Mouse (Mus musculus) midbrain, embryonic 15.5 days (tissue): ENCODE measurements at regions not wholly inside any gene's neighbourhood (a gene's known extent, or its start where the extent isn't known, plus 50 kb on each side); places are given as distances from the start of the nearest gene placed in this dataset.

ENCODE experiments used
- ATAC-seq: fragments of 200-750 bp; cut with Nextera tagmentation; replicated peaks from 2 replicates; pipeline ENCODE4 v1.8.0; 2017; ENCODE audit warnings: moderate TSS enrichment
- H3K27ac ChIP-seq: fragments of 300-500 bp; sonication (generic); 2 replicates; pipeline ENCODE4 v1.5.1; 2015; ENCODE audit warnings: mild to moderate bottlenecking, inconsistent platforms
- H3K27me3 ChIP-seq: fragments of 300-500 bp; sonication (generic); replicated peaks from 2 replicates; pipeline ENCODE4 v1.6.1; 2015; ENCODE audit warnings: inconsistent platforms
- H3K36me3 ChIP-seq: fragments of 300-500 bp; sonication (generic); replicated peaks from 2 replicates; pipeline ENCODE4 v1.6.1; 2015; ENCODE audit warnings: inconsistent platforms
- H3K4me1 ChIP-seq: fragments of 300-500 bp; sonication (generic); 2 replicates; pipeline ENCODE4 v1.6.1; 2015; ENCODE audit warnings: inconsistent platforms
- H3K4me2 ChIP-seq: fragments of 300-500 bp; sonication (generic); 2 replicates; pipeline ENCODE4 v1.6.1; 2015; ENCODE audit warnings: inconsistent platforms, mild to moderate bottlenecking, moderate library complexity
- H3K4me3 ChIP-seq: fragments of 300-500 bp; sonication (generic); 2 replicates; pipeline ENCODE4 v1.5.1; 2015; ENCODE audit warnings: mild to moderate bottlenecking, inconsistent platforms
- H3K9ac ChIP-seq: fragments of 300-500 bp; sonication (generic); 2 replicates; pipeline ENCODE4 v1.6.1; 2015; ENCODE audit warnings: mild to moderate bottlenecking, inconsistent platforms
- H3K9me3 ChIP-seq: fragments of 300-500 bp; sonication (generic); 2 replicates; pipeline ENCODE4 v1.6.1; 2016; ENCODE audit warnings: inconsistent platforms
- WGBS: fragments of 180-500 bp; shearing (Covaris S2); methylation state at CpG from one replicate; pipeline ENCODE4 v1.1.7; 2015; ENCODE audit warnings: mixed read lengths; 5-methylcytosine and 5-hydroxymethylcytosine counted together

- Histone ChIP-seq H3K4me3 (no peak overlapping the region), H3K36me3 (no peaks in the 10 kb centered on the region), H3K4me1 (peaks cover 20% of the 10 kb centered on the region), H3K4me2 (no peak overlapping the region), H3K9me3 (no peaks in the 10 kb centered on the region), H3K9ac (no peak overlapping the region), H3K27ac (no peak overlapping the region), H3K27me3 (no peaks in the 10 kb centered on the region; the same call in 1 of the 2 replicates)
- WGBS, result 86% methylated on average over 6 of the region's 6 CpGs
- ATAC-seq, result no peak
These were observed 239.1 kb upstream of the Ccdc122 start for GRCm38 (mm10) chr14:76797518-76797917.

DNA sequence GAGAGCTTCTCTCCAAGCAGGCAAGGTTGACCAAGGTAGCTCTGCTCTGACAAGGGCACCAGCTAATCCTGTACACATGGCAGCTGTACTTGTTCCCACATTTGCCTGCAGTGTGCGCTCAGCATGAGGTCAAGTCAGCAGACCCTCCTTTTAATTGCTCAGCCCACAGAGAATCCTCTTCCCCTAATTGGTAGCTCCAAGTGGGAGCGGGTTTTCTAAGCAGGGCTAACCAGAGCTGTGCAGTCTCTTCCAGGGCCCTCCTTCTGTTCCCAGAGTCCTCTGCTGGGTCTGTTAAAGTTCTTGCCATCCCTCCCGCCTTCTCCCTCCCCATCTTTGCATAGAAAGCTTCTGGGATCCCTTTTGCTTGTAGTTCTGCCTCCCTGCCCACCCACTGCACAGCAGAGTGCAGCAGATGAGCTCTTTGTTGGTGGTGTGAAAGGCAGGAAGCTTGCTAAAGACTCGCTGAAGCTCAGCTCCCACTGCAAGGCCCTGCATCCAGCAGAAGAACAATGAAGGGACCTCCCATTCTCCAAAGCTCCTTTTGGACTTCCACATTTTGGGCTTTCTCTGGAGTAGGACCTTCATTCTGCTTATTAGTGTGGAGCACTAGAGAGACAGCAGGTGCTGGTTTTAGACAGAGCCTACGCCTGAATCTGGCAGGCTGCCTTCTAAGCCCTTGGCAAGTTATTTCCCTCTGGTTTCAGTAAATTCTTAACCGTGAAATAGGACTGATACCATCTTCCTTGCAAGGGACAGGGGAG lies 235.3 kb upstream of the Serp2 start:
- Histone ChIP-seq H3K9me3 (no peaks in the 10 kb centered on the region), H3K4me1 (peaks cover 25% of the 10 kb centered on the region), H3K9ac (no peak overlapping the region), H3K36me3 (no peaks in the 10 kb centered on the region), H3K4me2 (no peak overlapping the region), H3K4me3 (no peak overlapping the region), H3K27me3 (no peaks in the 10 kb centered on the region; the same call in 1 of the 2 replicates), H3K27ac (peak overlapping the region; percentile 70)
- peak; percentile 76 for ATAC-seq
- 9% methylated on average over 6 of the region's 6 CpGs for WGBS

DNA sequence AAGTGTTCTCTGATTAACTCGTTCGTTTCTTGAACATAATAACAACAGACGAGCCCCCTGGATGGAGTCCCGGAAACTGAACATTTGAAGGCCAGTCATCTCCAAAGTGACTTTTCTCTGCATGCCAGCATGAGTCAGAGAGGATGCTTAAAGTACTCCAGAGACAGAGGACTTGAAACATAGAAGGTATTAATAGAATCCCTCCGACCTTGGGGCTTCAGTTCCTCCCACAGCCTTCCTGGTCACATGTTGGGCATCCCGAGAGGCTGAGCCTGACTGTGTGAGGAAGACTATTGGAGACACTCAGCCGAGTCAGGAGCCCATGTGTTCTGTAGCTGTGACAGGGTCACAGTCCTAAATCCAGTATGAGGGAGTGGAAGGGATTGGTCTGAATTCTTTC lies 232.7 kb upstream of the Serp2 start:
- peaks cover 15% of the 10 kb centered on the region for H3K4me1 ChIP-seq
- no peaks in the 10 kb centered on the region; the same call in 1 of the 2 replicates for H3K27me3 ChIP-seq
- no peak overlapping the region for H3K4me2 ChIP-seq
- H3K27ac ChIP-seq, result no peak overlapping the region
- H3K9ac ChIP-seq, result no peak overlapping the region
- WGBS, result 68% methylated on average over 7 of the region's 7 CpGs
- no peak overlapping the region for H3K4me3 ChIP-seq
- no peaks in the 10 kb centered on the region for H3K9me3 ChIP-seq
- H3K36me3 ChIP-seq, result no peaks in the 10 kb centered on the region
- no peak for ATAC-seq

GRCm38 (mm10) chr14:76787601-76788000 lies 230.9 kb upstream of the Serp2 start:
- Histone ChIP-seq H3K27ac (no peak overlapping the region), H3K4me3 (no peak overlapping the region), H3K9ac (no peak overlapping the region), H3K27me3 (no peaks in the 10 kb centered on the region), H3K36me3 (no peaks in the 10 kb centered on the region), H3K9me3 (no peaks in the 10 kb centered on the region), H3K4me1 (peaks cover 14% of the 10 kb centered on the region), H3K4me2 (no peak overlapping the region)
- 85% methylated on average over 6 of the region's 6 CpGs for WGBS
- ATAC-seq, result no peak

DNA sequence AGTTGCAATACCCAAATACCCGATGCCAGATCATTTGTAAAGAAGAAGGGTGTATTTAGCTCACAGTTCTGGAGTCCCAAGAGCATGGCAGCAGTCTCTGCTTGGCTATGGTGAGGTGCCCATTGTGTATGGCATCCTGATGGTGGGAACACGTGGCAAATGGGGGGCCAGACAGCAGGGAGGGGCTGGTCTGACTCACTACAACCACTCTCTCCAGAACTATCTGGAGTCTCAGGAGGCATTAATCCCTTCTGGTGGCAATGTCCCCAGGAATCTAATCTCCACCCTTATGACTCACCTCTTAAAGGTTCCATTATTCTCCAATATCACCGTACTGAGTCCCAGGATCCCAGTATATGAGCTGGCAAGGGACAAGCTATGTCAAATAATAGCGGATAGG lies 229.5 kb upstream of the Serp2 start:
- H3K9me3 ChIP-seq, result no peaks in the 10 kb centered on the region
- 84% methylated on average over 4 of the region's 4 CpGs for WGBS

GRCm38 (mm10) chr14:76781524-76781880 lies 224.8 kb upstream of the Serp2 start:
- WGBS, result 64% methylated on average over 3 of the region's 3 CpGs

More for the DNA sequence above, 229.5 kb upstream of the Serp2 start:
- H3K27ac ChIP-seq, result no peak overlapping the region
- no peaks in the 10 kb centered on the region for H3K27me3 ChIP-seq
- no peak overlapping the region for H3K4me3 ChIP-seq
- no peaks in the 10 kb centered on the region for H3K36me3 ChIP-seq
- H3K4me1 ChIP-seq, result peaks cover 6% of the 10 kb centered on the region
- no peak overlapping the region for H3K4me2 ChIP-seq
- ATAC-seq, result no peak
- no peak overlapping the region for H3K9ac ChIP-seq

DNA sequence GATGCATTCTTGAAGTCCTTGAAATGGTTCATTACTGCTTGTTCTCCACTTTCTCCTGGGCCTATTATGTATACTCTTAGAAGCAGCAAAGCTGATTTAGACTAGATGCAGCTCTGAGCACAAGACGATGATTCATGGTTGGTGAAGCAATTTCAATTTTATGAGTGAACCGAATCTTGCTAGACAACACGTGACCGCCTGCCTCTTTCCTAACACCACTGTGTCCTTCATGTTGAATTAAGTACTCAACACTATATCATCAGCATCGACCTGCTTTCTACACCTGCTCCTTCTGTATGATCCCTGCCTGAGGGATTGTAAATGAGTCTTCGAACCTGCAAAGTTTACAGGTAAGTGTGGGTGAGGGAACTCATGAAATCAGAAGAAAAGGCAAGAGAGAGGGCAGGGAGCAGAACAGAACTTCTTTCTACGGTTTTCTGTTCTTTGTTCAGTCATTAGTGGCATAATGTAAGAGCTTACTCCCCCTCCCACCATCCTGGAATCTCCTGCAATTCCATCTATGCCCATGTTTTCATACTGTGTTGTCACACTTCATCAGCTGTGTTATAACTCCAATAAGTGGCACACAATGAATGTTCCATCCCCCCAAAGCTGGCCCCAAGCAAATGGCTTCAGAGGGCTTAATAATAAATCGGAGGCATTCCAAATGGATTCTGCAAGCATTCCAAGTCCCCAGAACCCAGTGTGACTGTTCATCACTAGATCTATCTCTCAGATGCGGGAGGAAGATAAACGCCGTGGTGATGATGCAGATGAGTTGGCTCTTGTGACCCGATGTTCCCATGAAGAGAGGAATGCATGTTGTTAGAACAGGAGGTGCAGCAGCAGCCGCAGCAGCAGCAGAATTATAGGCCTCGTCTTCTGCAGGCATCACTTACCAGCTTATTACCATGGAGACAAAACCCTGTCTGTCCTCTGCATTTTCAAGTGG lies 224.2 kb upstream of the Serp2 start:
- no peaks in the 10 kb centered on the region for H3K36me3 ChIP-seq
- H3K4me1 ChIP-seq, result peaks cover 12% of the 10 kb centered on the region
- H3K4me2 ChIP-seq, result no peak overlapping the region
- peak; percentile 58; the same call in 1 of the 2 replicates for ATAC-seq
- no peaks in the 10 kb centered on the region for H3K27me3 ChIP-seq
- 47% methylated on average over 14 of the region's 14 CpGs for WGBS
- H3K27ac ChIP-seq, result peak overlapping the region; percentile 55
- no peak overlapping the region for H3K9ac ChIP-seq
- H3K9me3 ChIP-seq, result no peaks in the 10 kb centered on the region
- no peak overlapping the region for H3K4me3 ChIP-seq

More at GRCm38 (mm10) chr14:76781524-76781880, 224.8 kb upstream of the Serp2 start:
- no peaks in the 10 kb centered on the region for H3K36me3 ChIP-seq
- H3K4me3 ChIP-seq, result no peak overlapping the region
- no peaks in the 10 kb centered on the region for H3K9me3 ChIP-seq
- no peak overlapping the region for H3K9ac ChIP-seq
- H3K4me1 ChIP-seq, result peaks cover 12% of the 10 kb centered on the region
- H3K27me3 ChIP-seq, result no peaks in the 10 kb centered on the region
- no peak overlapping the region for H3K4me2 ChIP-seq
- no peak for ATAC-seq
- H3K27ac ChIP-seq, result 0 out of 2 replicates have a peak overlapping the region, but pooled peaks have one; percentile 43

DNA sequence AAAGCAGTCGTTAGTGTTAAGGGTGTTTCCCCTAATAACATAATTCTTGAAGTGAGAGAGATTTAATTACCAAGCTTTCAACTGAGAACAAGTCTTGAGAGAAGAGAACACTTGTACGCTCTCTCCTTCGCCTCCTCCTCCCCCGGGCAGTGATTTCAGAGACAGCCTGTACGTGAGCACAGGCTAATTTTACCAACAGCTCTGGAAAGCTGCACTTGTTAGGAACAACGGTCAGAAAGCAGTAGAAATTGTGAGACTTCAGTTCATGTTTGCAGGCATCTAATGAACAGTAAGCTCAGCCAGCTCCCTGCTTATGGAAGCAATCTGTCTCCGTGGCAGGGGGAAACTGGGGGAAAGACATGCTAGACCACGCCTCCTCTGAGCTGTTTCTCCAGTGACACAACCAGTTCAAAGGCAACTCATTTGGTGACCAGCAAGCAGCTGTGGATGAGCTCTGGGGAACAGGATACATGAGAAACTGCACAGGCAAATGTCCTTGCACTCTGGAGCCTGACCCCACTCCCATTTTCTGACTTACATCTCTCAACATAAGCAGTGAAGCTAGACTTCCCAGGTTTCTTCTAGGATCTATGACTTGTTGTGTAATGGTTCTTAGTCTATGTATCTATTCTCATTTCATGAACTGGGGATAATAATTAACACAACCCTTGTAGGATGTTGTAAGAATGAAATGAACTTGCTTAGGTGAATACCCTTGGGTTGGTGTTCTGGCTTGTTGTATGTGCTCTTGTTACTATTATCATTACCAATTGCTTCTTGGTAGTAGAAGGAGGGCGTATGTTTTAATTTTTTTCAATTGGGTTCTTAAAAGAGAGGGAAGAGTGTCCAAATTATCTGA lies 222.1 kb upstream of the Serp2 start:
- no peaks in the 10 kb centered on the region for H3K27me3 ChIP-seq
- peaks cover 12% of the 10 kb centered on the region for H3K4me1 ChIP-seq
- no peaks in the 10 kb centered on the region for H3K9me3 ChIP-seq
- no peak overlapping the region for H3K27ac ChIP-seq
- H3K4me2 ChIP-seq, result no peak overlapping the region
- H3K4me3 ChIP-seq, result no peak overlapping the region
- H3K9ac ChIP-seq, result no peak overlapping the region
- ATAC-seq, result no peak
- no peaks in the 10 kb centered on the region for H3K36me3 ChIP-seq
- 64% methylated on average over 9 of the region's 9 CpGs for WGBS

DNA sequence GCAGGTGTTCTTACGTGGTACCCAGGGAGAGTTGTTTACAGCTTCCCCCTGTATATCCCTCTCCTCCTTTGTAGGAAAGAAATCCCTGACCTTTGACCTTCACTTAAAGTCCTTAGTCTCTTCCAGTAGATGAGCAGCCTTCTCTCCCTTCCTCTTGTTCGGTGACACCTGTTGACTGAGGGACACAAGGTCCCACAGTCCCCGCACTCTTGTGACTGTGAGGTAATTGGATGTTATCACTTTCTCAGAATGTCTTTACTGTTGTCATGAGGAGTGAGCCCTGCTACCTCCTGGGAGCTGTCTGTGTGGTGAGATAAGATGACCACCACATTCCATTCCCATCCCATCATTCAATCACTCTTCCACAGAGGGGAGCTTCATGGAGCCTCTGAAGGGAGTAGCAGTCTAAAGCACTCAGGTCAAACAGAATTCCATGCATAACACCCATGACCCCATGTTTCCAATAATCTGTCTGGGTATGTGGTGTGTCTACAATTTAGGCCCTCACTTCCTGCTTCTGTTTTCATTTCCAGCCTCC lies 218.8 kb upstream of the Serp2 start:
- Histone ChIP-seq H3K4me1 (peaks cover 22% of the 10 kb centered on the region), H3K4me3 (no peak overlapping the region), H3K9me3 (no peaks in the 10 kb centered on the region), H3K27me3 (no peaks in the 10 kb centered on the region), H3K36me3 (no peaks in the 10 kb centered on the region), H3K4me2 (no peak overlapping the region), H3K9ac (no peak overlapping the region), H3K27ac (no peak overlapping the region)
- 68% methylated on average over 3 of the region's 3 CpGs for WGBS
- ATAC-seq, result no peak

DNA sequence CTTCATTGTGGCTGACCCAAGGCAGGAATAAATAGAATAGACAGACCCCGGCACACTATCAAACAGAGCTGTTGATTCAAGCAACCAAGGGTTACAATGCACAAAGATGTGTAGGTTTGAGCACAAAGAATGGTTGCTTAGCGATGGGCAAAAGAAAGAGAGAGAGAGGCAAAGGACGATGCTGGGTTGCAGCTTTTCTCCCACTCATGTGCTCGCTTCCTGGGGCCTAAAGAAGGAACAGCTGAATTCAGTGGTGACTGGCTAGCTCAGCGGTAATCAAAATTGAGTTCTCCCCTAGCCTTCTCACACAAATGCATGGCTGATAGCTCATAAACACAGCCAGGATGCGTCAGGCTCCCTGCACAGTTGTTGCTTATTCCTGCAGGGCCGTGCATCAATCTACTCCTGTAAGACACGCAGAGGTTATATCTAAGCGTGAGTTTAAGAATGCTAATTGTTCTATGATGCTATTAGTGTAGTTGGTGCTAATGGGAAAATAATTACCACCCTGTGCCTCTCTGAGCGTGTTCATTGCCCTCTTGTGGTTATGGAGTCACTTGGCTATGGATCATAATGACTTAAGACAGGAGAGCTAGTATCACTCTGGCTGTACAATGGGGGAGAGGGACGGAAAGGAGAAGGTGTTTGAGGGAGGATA lies 216.2 kb upstream of the Serp2 start:
- ATAC-seq, result peak; percentile 72
- no peaks in the 10 kb centered on the region for H3K27me3 ChIP-seq
- peak overlapping the region; percentile 70 for H3K27ac ChIP-seq
- no peak overlapping the region for H3K9ac ChIP-seq
- no peak overlapping the region for H3K4me3 ChIP-seq
- peaks cover 18% of the 10 kb centered on the region for H3K4me1 ChIP-seq
- no peak overlapping the region for H3K4me2 ChIP-seq
- H3K36me3 ChIP-seq, result no peaks in the 10 kb centered on the region
- H3K9me3 ChIP-seq, result no peaks in the 10 kb centered on the region
- WGBS, result 24% methylated on average over 11 of the region's 11 CpGs

GRCm38 (mm10) chr14:76770106-76770505 lies 213.4 kb upstream of the Serp2 start:
- no peak for ATAC-seq
- Histone ChIP-seq H3K4me1 (peaks cover 30% of the 10 kb centered on the region), H3K9ac (no peak overlapping the region), H3K27ac (no peak overlapping the region), H3K36me3 (no peaks in the 10 kb centered on the region), H3K4me3 (no peak overlapping the region), H3K4me2 (no peak overlapping the region), H3K9me3 (no peaks in the 10 kb centered on the region), H3K27me3 (no peaks in the 10 kb centered on the region)
- 94% methylated on average over 7 of the region's 7 CpGs for WGBS
